Mouse (Mus musculus): ENCODE results near the gene Rtcb. TPM values are rescaled to one million over a fixed set of nuclear protein-coding genes. Genes with fewer than 3 reads are reported as not detected.
A peak's percentile ranks its signal among the peaks of the same experiment; 100 is the strongest.

The Rtcb gene
- total RNA-seq, 2 experiments from 2014 or later, result 119 to 123 TPM

GRCm38 (mm10) chr10:85948483-85949196 lies 9.0 kb downstream of the Rtcb start:
- no peak for DNase-seq (ENCODE audit: low spot score in 2 of 2)

- no peak for DNase-seq (ENCODE audit: low spot score in 2 of 2)
These were observed 21.2 kb downstream of the Rtcb start for GRCm38 (mm10) chr10:85936280-85936965.

DNA sequence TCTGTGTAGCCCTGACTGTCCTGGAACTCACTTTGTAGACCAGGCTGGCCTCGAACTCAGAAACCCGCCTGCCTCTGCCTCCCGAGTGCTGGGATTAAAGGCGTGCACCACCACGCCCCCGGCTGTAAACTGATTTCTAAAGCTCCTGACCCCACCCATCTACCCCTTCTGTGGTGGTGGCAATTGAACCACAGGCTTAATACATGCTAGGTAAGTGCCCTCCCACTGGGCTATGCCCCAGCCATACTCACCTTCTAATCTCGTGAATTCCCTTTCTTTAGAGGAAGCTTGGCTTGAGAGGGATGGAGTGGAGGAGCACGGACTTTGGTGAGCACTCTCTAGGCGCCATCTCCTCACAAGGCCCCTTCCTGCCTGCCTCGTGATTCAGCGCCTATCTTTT lies 27.7 kb downstream of the Rtcb start:
- no peak for DNase-seq (ENCODE audit: low spot score in 2 of 2)

DNA sequence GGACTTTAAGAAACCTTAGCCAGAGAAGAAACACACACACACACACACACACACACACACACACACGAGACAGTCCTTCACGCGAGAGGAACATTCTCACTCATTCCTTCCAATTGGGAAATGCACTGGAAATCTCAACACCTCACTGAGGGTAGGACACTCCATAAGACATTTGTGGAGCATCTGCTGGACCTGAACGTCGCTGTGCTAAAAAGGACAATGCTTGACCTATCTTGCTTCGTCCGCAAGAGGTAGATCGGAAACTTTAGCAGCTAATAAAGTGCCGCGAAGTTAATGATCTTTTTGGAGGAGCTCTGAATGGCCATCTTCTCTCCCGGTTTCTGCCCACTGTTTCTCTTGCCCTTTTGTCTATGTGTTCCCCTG lies 28.4 kb downstream of the Rtcb start:
- DNase-seq (ENCODE audit: low spot score in 2 of 2), result no peak

DNA sequence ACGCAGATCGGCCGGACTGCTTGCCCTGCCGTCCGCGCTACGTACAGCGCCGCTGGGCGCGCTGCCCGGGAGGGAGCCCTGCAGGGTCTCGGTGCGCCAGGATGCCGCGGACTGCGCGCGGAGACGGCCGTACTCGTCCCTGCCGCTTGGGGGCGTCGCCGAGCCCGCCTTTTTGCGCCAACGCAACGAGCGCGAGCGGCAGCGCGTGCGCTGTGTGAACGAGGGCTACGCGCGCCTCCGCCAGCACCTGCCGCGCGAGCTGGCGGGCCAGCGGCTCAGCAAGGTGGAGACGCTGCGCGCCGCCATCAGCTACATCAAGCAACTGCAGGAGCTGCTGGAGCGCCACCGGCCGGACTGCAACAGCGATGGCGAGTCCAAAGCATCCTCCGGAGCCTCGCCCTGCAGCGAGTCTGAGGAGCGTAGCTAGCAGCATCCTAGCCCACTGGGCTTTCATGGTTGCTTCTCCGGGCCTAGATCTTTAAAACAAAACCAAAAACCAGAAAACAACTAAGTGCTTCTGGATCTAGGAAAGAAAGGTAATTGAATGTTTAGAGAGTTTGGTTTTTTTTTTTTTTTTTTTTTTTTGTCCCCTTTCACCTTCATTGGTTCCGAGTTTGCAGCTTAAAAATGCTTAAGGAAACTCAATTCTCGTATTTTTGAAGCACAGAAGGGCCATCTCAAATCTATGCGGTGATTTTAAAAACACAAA lies 29.0 kb downstream of the Rtcb start:
- peak; percentile 74 to 84 for DNase-seq (ENCODE audit: low spot score in 2 of 2)

DNA sequence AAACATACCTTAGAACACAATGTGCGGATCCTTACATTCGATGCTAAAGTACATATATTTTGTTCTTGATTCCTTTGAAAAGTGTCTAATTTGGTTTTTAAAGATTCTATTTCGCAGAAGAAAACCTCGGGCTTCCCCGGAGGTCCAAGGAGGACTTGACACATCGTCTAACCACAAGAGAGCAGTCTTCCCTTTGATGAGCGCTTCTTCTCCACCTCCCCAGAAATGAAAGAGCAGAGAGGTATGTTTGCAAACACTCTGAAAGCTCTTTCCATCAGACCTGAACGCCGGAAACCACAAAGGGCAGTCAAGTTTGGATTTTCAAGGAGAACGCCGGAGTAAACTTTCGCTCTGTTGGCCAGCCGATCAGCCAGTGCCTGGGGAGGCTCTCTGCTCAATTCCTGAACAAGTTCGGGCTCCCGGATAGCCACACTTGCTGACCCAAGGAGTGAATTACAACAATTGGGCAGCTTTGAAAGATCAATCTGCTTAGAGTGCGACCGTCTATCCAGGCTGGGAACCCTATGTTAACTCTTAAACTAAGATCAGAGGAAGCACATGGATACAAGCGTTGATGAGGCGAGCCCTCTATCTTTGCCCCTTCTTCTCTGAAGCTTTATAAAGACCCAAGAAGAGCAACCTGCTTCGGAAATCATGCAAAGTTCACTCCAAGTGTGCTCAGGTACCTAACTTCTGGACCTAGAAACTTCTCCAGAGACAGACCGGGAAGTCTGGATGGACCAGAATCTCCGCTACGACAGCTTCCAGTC lies 29.8 kb downstream of the Rtcb start, which contains the start of gene Ascl4:
TSS of gene Ascl4 (plus strand) at position 6 of the 770 bp plus-strand sequence.
- peak; percentile 3 to 13 for DNase-seq (ENCODE audit: low spot score in 2 of 2)

GRCm38 (mm10) chr10:85916498-85917309 lies 40.9 kb downstream of the Rtcb start, which contains the start of gene Prdm4:
Gene Prdm4, minus strand, starts transcription at chr10:85917142.
- peak; percentile 95 to 97 for DNase-seq (ENCODE audit: low spot score in 2 of 2)

Other genes starting within 250 kb of the Rtcb start
- 10 to 100 TPM; 17.9 to 20.1 TPM for gene Pwp1, start 128.3 kb downstream of the Rtcb start, total RNA-seq (2021)
- gene Prdm4, start 40.7 kb downstream of the Rtcb start, total RNA-seq (2021), result 10 to 100 TPM; 28.1 to 28.7 TPM
- gene Ascl4, start 30.1 kb downstream of the Rtcb start, total RNA-seq (2021), result under 1 TPM; 0.23 to 0.49 TPM
- gene Bpifc, start 54.1 kb upstream of the Rtcb start, total RNA-seq (2021), result under 1 TPM in 1 of 2 experiments, not detected in 1; 0.33 TPM
- gene Fbxo7, start 64.1 kb upstream of the Rtcb start, total RNA-seq (2021), result 10 to 100 TPM; 26.5 to 30.5 TPM